Mouse (Mus musculus) G1E (cell line): ENCODE measurements around the gene Natd1. TPM values are rescaled to one million over a fixed set of nuclear protein-coding genes. Genes with fewer than 3 reads are reported as not detected.

Experiments used
- ATAC-seq: 2 replicates; pipeline ENCODE4 v1.8.0; 2016; ENCODE audit warnings: mild to moderate bottlenecking; ENCODE audit not compliant: insufficient number of reproducible peaks, poor library complexity, low FRiP score, severe bottlenecking; ENCODE audit errors: extremely low read depth
- DNase-seq: peaks from one replicate; pipeline ENCODE4 v3.0.0; 2012; ENCODE audit warnings: low spot score
- H3K27me3 ChIP-seq: 2 replicates; pipeline ENCODE4 v1.6.1; 2012; ENCODE audit warnings: mild to moderate bottlenecking, low read length, inconsistent platforms; ENCODE audit not compliant: insufficient read depth
- H3K36me3 ChIP-seq: replicated peaks from 2 replicates; pipeline ENCODE3; 2012; ENCODE audit warnings: mild to moderate bottlenecking, inconsistent platforms
- H3K4me1 ChIP-seq: 2 replicates; pipeline ENCODE4 v1.6.1; 2012; ENCODE audit warnings: low read depth, low read length, inconsistent platforms, mixed read lengths; ENCODE audit not compliant: insufficient read depth
- H3K4me3 ChIP-seq: 2 replicates; pipeline ENCODE4 v1.5.1; 2012; ENCODE audit warnings: low read depth, mild to moderate bottlenecking, inconsistent platforms, low read length, moderate library complexity, mixed read lengths
- H3K9me3 ChIP-seq: replicated peaks from 2 replicates; pipeline ENCODE4 v1.6.1; 2012; ENCODE audit warnings: inconsistent platforms
- CTCF ChIP-seq: IDR thresholded peaks from 2 replicates; pipeline ENCODE4 v1.5.1; 2012; ENCODE audit warnings: low read depth, low read length, inconsistent platforms, mixed read lengths
- GATA1 ChIP-seq: IDR thresholded peaks from 2 replicates; pipeline ENCODE4 v1.6.1; 2012; ENCODE audit warnings: borderline replicate concordance, low read length, inconsistent platforms, mixed read lengths
- GATA2 ChIP-seq: IDR thresholded peaks from 2 replicates; pipeline ENCODE4 v1.6.1; 2012; ENCODE audit warnings: low read depth, low read length, inconsistent platforms, borderline replicate concordance
- POLR2AphosphoS5 ChIP-seq: IDR thresholded peaks from 2 replicates; pipeline ENCODE4 v1.6.1; 2012; ENCODE audit warnings: low read depth, low read length, inconsistent platforms; ENCODE audit not compliant: insufficient replicate concordance
- TAL1 ChIP-seq: conservative IDR thresholded peaks from 2 replicates; pipeline ENCODE4 v1.6.1; 2012; ENCODE audit warnings: low read depth, low read length, inconsistent platforms, mixed read lengths
- polyA plus RNA-seq: library from polyadenylated mRNA; stranded (reverse); fragments of >175 nt; gene quantifications from 2 replicates; pipeline ENCODE4 v1.2.3, GENCODE M21; 2012
- total RNA-seq, 2 experiments: library from RNA; stranded (forward) in 1 of 2; stranded (reverse) in 1 of 2; fragments of 200-1000 nt in 1 of 2; fragments of >200 nt in 1 of 2; fragmentation: Nextera tagmentation in 1 of 2; gene quantifications; 2 replicates each; pipeline ENCODE4 v1.2.3; 2014 to 2017

Gene Natd1
- total and polyA plus RNA-seq, 3 experiments, result 5.9 to 10.5 (median 6.4) TPM

GRCm38 (mm10) chr11:60953803-60954202 lies 39.3 kb upstream of the Natd1 start:
- Histone ChIP-seq H3K4me3 (no peak overlapping the region), H3K4me1 (no peaks in the 10 kb centered on the region), H3K27me3 (peaks cover 15% of the 10 kb centered on the region; the same call in 1 of the 2 replicates), H3K9me3 (no peaks in the 10 kb centered on the region), H3K36me3 (peaks cover 63% of the 10 kb centered on the region)
- no peak for ATAC-seq
- no peak for DNase-seq
- TF ChIP-seq TAL1 (no peak), POLR2AphosphoS5 (no peak), CTCF (no peak), GATA2 (no peak), GATA1 (no peak)

GRCm38 (mm10) chr11:60952986-60953385 lies 38.4 kb upstream of the Natd1 start:
- Histone ChIP-seq H3K4me1 (no peaks in the 10 kb centered on the region), H3K9me3 (no peaks in the 10 kb centered on the region), H3K27me3 (peaks cover 9% of the 10 kb centered on the region; the same call in 1 of the 2 replicates), H3K4me3 (no peak overlapping the region), H3K36me3 (peaks cover 71% of the 10 kb centered on the region)
- no peak for TF ChIP-seq POLR2AphosphoS5
- TF ChIP-seq CTCF, result no peak
- TF ChIP-seq GATA2, result no peak
- TF ChIP-seq GATA1, result no peak
- no peak for TF ChIP-seq TAL1
- DNase-seq (no peak), ATAC-seq (no peak)

DNA sequence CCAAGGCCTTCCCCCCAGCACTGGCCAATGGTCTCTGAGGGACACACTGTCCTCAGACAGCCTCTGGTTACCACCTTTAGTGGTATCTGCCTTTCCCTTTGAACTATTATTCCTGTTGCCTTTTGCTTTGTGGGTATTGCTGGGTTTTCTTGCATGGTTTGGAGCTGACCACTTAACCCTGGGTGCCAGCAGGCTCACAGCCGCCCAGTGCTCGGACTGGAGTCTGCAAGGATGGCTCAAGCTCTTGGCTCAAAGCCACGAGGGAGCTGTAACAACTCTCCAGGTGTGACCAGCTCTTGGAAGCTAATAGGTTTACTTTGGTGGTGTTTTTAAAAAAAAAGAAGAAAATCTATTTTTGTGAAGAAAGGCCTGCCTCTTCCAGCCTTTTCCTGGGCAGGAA lies 37.8 kb upstream of the Natd1 start:
- peaks cover 78% of the 10 kb centered on the region for H3K36me3 ChIP-seq
- peaks cover 5% of the 10 kb centered on the region; the same call in 1 of the 2 replicates for H3K27me3 ChIP-seq
- no peaks in the 10 kb centered on the region for H3K9me3 ChIP-seq
- DNase-seq (no peak), ATAC-seq (no peak)
- H3K4me3 ChIP-seq, result no peak overlapping the region
- H3K4me1 ChIP-seq, result no peaks in the 10 kb centered on the region
- TF ChIP-seq GATA2, result no peak
- no peak for TF ChIP-seq CTCF
- TF ChIP-seq TAL1, result no peak

GRCm38 (mm10) chr11:60951896-60952295 lies 37.3 kb upstream of the Natd1 start:
- DNase-seq, result no peak
- Histone ChIP-seq H3K9me3 (no peaks in the 10 kb centered on the region), H3K4me1 (no peaks in the 10 kb centered on the region), H3K27me3 (0 out of 2 replicates have a peak, but pooled peaks cover under 1% of the 10 kb centered on the region), H3K4me3 (no peak overlapping the region), H3K36me3 (peaks cover 82% of the 10 kb centered on the region)
- TF ChIP-seq POLR2AphosphoS5 (no peak), TAL1 (no peak), GATA1 (no peak), GATA2 (no peak), CTCF (no peak)
- no peak for ATAC-seq

- H3K4me1 ChIP-seq, result peaks cover 9% of the 10 kb centered on the region
- TF ChIP-seq GATA1, result no peak
- TF ChIP-seq POLR2AphosphoS5, result no peak
- no peak for TF ChIP-seq TAL1
- no peak for TF ChIP-seq CTCF
- no peak for TF ChIP-seq GATA2
- ATAC-seq, result no peak
- no peak overlapping the region for H3K4me3 ChIP-seq
- no peaks in the 10 kb centered on the region for H3K9me3 ChIP-seq
- no peak for DNase-seq
- no peaks in the 10 kb centered on the region for H3K27me3 ChIP-seq
- H3K36me3 ChIP-seq, result peaks cover 100% of the 10 kb centered on the region
These were observed 30.5 kb upstream of the Natd1 start for GRCm38 (mm10) chr11:60945003-60945402.

DNA sequence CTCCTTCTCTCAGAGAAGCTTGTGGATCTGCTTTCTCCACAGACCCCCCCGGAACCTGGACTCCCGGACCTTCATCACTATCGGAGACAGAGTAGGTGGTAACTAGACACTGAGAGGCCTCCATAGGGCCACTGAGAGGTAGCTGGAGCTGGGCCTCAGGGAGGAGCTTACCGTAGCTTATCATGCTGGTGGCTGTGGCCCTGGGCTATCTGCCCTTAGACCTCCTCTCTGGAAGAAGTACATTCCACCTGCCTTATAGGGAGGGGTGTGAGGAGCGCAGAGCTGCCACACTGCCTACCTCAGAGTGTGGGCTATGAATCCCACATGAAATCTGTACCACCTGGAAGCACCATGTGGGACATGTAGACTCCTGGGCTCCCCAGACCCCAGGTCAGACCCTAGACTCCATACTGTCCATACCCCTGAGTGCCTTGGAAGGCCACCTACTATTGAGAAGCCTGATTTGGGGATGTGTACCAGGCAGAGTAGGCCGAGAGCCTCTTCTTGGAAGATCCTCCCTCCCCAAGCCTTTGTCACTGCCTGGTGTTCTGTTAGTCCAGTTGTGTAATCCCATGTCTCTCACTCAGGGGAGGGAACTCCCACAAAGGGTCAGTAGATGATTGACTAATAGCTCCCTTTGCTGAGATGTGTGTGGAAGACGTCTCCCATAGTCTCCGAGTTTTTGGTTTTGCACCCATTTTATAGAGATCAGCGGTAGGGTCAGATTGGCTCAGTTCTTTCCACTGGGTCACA lies 27.9 kb upstream of the Natd1 start:
- DNase-seq (no peak), ATAC-seq (no peak)
- Histone ChIP-seq H3K4me3 (no peak overlapping the region), H3K36me3 (peaks cover 100% of the 10 kb centered on the region), H3K27me3 (no peaks in the 10 kb centered on the region), H3K9me3 (no peaks in the 10 kb centered on the region), H3K4me1 (peaks cover 21% of the 10 kb centered on the region)
- TF ChIP-seq CTCF (no peak), GATA2 (no peak), POLR2AphosphoS5 (no peak), TAL1 (no peak)

GRCm38 (mm10) chr11:60941370-60941769 lies 26.8 kb upstream of the Natd1 start:
- no peak for ATAC-seq
- peaks cover 32% of the 10 kb centered on the region for H3K4me1 ChIP-seq
- H3K4me3 ChIP-seq, result no peak overlapping the region
- H3K9me3 ChIP-seq, result no peaks in the 10 kb centered on the region
- H3K36me3 ChIP-seq, result peaks cover 100% of the 10 kb centered on the region
- no peak for TF ChIP-seq CTCF
- TF ChIP-seq TAL1, result no peak
- no peak for TF ChIP-seq POLR2AphosphoS5
- TF ChIP-seq GATA2, result no peak
- TF ChIP-seq GATA1, result no peak
- DNase-seq, result no peak
- no peaks in the 10 kb centered on the region for H3K27me3 ChIP-seq
